Mouse (Mus musculus) erythroid progenitor cell, adult 5-6 weeks (primary cell): ENCODE results near the gene Camta1. TPM values are rescaled to one million over a fixed set of nuclear protein-coding genes. Genes with fewer than 3 reads are reported as not detected.
A peak's percentile ranks its signal among the peaks of the same experiment; 100 is the strongest.

Experiments used
- ATAC-seq: replicated peaks from 2 replicates; pipeline ENCODE4 v1.8.0; 2016; ENCODE audit warnings: moderate number of reproducible peaks, mild to moderate bottlenecking, moderate TSS enrichment, inconsistent platforms; ENCODE audit not compliant: poor library complexity, low FRiP score, severe bottlenecking
- total RNA-seq, 2 experiments: library from RNA; stranded (forward) in 1 of 2; stranded (reverse) in 1 of 2; fragments of 150-400 nt in 1 of 2; fragments of 186-747, 209-891 nt in 1 of 2; gene quantifications; 2 replicates each; pipeline versions ENCODE4 v1.2.3 to v1.2.4; 2015 to 2017; ENCODE audit warnings: low replicate concordance in 2 of 2

Camta1 gene
- total RNA-seq, 2 experiments from 2014 or later: 13.5 to 67.5 TPM

DNA sequence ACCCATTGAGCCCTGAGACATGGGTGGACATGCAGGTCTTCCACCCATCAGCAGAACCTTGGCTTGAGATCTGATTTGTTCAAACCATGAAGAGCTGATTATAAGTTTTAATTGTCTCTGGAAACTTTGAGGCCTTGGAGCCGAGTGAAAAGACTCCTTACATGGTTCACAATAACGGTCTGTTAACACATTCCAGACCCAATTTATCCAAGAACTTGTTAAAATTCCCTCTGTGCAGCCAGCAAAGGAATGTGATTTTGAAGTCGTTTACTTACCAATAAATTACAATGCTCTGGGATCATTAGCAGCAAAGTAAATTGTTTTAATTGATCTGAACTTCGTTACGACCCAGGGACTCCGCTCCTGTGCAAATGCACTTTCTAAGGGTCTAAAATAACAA, 658.8 kb downstream of the Camta1 start:
- no peak for ATAC-seq

DNA sequence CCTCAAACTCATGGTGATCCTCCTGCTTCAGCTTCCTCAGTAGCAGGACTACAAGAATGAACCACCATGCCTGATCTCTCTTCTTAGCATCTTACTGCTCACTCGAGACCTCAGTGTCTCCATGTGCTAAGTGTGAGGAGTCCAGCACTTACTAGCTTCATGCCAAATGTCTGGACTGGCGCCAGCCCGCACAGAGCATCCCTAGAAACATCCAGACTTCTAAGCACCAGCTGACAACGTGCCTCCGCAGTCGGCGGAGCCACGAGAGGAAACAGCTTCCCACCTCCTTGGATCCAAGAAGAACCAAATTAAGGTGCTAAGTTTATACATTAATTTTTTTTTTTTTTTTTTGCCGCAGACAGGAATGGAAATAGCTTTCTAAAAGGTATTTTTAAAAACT, 661.4 kb downstream of the Camta1 start:
- no peak for ATAC-seq

DNA sequence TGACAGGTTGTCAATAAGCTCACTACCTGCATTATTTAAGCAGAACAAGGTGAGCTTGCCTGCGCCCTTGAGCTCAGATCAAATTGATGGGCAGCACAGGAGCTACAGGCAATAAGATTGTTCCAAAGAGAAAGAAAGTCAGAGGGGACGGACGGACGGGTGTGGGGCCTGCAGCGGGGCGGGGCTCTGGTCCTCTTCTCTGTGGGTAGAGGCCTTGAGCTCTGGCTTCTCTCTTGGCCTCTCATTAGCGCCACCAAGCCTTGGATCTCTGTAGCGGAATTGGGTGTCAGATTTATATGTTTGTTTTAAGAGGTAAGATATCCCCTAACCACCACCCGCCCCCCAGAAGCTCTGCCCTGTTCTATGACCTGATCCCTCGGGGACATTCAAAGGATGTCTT, 666.5 kb downstream of the Camta1 start:
- no peak for ATAC-seq

DNA sequence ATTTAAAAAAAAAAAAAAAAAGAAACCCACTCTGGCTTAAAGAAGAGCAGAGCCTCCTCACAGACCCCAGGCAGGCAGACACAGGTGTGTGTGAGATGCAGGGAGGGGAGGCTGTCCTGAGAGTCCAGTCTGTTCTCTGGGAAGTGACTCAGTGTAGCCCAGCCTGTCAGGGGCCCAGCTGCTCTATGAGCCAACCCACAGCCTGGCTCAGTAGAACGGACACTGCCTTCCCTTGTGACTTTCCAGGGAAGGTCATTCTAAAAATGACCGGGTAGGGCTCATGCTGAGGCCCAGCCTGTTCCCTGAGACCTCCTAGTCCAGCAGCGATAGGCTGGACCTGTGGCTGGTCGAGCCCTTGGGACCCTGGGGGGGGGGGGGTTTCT, 667.0 kb downstream of the Camta1 start:
- ATAC-seq: no peak

DNA sequence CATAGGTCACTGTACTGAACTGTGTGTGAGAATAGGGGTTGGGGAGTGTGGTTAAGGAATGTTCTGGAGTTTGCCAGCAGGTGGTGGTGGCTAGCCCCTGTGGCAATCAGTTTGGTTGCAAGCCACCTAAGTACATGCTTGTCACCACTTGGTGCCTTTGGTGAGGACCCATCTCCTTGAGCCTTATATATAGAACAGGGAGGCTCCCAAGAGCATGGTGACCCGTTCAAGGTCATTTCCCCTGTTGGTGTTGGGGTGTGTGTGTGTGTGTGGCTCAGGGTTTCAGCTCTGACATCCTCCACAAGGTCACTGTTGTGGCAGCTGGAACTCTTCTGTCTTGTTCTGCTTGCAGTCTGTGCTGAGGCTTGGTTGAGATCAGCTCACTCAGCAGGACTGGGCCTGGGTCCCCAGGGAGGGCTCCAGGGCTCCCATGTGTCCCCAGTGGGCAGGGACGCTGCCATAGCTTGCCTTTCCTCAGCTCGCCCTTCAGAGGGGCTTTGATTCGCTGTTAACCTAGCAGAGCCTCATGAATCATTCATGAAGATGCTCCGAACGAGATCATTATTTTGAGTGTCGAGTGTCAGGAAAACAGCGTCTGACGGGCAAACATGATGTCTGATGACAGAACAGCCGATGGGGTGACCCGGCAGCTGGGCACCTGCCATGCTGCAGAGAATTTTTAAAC, 667.5 kb downstream of the Camta1 start:
- no peak for ATAC-seq

DNA sequence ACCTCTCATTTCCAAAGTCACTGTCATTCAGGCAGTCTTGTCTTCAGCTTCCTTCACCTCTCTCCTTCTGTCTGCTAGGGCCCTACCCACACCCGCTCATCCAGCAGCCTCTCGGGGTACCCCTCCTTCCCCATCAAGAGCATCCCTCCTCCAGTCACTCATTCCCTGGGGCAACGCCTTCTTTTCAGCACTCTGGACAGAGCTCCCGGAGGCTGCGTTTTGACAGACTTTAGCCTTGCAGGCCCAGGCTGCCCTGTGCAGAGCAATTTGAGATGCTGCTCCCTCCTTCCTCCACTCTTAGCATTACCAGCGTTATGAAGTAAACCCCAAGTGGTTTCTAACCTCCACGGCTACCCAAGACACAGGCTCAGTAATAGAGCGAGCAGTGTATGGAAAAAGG, 675.2 kb downstream of the Camta1 start:
- no peak for ATAC-seq

DNA sequence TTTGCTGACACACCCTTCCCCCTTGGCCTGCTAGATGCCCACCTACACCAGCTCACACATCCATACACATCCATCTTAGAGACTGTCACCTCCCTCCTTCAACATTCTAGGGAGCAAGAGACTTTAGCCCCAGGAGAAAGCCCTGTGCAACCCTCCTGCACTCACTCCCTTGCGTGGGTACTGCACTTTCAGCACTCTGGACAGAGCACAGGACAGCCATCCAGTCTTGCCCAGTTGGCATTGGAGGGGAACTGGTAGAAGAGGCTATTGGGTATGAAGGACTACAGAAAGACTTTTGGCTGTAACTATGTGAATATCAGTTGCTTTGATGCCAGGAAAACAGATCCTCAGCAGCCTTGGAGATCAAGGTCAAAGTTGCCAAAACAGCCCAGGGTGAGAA, 675.9 kb downstream of the Camta1 start:
- ATAC-seq: no peak

DNA sequence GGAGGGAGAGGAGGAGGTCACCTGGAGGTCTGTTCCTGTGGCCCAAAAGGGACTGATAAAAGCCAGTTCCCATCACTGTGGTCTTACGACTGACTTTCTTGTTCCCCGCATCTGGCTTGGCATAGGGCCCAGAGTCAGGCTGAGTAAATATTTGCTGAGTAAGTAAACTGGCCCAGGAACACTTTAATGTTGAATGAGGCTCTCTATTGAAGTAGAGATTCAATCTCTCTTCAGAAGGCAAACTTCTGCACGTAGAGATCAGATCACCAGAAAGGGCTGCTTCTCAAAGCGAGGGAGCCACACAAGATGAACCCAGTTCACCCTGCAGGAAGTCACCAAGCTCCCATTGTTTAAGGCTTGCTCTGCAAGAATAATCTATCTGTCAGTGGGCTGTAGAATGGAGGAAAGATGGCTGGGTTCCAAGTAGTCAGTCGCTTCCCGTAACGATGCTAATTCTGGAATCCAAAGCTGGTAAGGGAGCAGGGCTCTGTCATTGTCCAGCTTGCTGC, 681.2 kb downstream of the Camta1 start:
- no peak for ATAC-seq

DNA sequence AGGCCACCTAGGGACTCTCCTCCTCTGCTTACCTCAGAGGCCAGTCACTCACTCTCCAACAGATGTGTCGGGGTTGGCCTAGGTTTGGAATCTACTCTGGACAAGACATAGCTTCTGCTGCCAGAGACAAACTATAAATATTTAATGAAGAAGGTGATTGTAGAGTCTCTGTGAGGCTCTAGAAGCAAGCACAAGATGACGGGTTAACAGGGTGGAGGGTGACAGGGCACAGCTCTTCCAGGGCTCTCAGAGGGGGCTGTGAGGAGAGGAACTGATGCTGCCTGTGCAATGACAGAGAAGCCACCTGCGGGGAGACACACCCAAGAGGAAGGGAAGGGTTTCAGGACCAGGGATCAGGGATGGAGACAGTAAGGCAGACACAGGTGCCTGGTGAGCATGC, 682.0 kb downstream of the Camta1 start:
- no peak for ATAC-seq

DNA sequence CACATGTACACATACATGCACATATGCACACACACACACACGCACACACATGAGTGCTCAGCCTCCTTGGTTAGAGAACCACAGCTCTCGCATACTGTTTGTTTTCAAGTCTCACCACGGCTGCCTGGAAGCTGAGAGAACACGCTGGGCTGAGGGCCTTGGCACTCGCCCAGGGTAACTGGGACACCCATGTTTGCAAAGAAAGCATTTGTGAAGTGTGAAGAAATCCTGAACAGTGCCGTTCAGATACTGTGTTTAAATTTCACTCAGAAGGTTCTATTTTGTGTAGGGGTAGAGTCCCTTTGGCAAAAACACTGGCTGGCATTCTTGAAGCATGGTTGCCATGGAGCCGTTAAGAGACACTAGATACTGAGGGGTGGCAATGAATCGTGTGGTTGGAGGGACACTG, 682.7 kb downstream of the Camta1 start:
- ATAC-seq: no peak

DNA sequence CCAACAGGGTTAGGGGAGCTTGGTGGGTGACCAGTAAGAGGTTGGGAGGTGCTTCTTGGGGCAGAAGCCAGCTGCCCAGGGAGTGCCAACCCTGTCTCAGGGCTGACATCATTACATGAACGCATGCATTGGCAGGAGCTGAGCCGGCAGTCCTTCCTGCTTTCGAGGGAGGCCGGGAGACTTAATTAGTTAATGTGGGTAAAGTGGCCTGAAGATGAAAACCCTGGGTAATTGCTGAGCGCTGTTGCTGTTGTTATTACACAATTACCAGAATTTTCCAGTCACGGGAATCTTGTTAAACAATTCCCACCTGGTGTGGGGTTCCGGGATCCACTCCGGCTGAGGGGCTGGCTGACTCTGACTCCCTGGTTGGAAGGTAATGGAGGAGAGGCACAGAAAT, 689.1 kb downstream of the Camta1 start:
- no peak for ATAC-seq

DNA sequence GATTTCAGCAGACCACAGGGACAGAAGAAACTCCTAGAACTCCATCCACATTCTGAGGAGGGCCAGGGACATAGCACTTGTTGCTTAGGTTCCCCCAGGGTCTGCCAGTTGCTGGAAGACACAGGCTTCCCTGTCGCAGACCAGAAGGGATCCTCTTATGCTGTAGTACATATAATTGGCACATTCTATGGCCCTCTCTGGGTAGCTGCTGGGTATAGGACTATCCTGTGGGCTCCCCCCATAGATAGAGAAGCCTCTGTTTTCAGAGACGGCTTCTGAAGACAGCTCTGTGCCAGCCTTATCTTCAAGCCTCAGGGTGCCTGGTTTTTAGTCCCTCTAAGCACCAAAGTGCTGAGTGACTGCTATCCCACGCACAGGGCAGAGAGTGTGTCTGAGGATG, 690.6 kb downstream of the Camta1 start:
- ATAC-seq: no peak

DNA sequence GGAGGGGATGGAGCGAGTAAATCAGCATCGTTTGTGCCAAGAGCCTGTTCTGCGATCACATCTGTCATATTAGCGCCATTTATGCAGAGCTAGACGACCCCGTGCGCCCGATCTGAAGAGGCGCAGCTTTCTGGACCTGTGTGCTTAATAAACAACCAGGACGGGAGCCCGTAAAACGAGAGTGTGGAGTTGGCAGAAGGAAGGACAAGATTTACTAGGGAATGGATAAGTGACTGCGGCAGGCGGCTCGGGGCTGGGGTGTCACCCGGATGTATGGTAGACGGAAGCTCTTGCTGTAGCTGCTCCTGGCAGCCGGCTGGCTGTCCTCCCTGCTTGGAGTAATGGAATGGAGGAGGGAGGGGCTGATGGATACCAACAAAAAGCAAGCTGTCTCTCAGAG, 691.0 kb downstream of the Camta1 start:
- ATAC-seq: no peak

DNA sequence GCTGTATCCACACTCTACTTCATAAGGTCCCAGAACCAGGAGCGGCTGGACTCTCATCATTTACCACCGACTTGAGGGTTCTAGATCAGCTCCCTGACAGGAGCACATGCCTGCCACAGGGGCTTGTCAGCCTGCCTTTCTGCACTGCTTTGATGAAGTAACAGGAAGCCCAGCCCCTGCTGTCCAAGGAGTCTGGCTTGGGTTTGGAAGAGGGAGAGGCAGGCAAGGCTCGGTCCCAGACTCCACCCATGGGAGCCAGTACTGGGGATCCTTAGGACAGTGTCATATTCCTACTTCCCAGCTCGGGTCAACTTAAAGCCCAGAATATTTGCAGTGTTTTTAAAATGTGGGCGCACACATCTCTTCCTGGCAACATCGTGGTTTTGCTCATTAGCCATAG, 694.7 kb downstream of the Camta1 start:
- no peak for ATAC-seq

DNA sequence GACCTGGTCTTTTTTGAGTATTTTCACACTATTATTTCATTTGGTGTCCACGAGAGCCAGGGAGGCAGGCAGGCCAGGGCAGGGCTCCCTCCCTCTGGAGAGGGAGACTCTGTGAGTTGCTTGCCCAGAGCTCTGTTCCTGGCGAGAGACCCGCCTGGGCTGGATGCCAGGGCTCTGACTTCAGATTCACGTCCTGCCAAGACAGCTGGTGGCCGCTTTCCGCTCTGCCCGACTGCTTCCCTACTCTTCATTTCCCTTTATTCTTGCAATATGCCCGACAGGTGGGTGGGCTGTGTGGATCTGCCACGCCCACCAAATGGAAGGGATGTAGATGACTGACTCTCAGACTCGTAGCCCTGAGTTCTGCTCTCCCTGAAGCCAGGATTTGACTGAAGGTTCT, 696.1 kb downstream of the Camta1 start:
- no peak for ATAC-seq

DNA sequence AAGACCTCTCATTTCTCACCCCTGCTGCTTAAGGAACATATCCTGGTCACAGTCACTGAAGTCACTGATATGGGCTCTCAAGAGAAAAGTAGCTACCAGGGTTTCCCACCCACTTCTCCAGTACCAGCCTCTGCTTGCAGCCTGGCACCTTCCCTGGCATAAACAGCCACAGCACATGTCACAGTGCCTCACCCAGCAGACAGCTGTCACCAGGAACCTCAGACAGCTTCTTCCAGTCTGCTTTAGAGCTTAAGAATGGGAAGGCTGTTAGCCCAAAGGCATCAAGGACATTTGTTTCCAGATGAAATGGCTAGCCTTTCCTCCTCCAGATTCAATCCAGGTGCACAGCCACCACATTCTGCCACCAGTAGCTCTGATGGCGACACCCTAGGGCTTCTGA, 697.4 kb downstream of the Camta1 start:
- ATAC-seq: no peak

DNA sequence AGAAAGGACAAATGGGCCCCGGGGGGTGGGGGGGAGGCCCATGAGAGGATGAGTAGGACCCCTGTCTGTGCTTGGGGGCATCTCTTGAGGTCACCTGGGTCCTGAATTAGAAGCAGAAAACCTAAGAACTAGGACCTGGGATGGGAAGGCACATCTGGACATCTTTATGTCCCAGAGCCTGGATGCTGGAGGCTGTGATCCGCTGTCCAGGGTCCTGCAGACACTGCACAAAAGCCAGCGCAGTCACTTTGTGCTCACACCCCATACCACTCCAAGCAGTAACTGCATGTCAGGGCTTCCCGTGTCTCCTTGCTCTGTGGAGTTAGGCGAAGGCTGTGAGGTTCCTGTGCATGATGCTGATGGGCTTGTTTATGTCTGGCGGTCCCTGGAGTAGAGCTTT, 699.8 kb downstream of the Camta1 start:
- ATAC-seq: no peak

DNA sequence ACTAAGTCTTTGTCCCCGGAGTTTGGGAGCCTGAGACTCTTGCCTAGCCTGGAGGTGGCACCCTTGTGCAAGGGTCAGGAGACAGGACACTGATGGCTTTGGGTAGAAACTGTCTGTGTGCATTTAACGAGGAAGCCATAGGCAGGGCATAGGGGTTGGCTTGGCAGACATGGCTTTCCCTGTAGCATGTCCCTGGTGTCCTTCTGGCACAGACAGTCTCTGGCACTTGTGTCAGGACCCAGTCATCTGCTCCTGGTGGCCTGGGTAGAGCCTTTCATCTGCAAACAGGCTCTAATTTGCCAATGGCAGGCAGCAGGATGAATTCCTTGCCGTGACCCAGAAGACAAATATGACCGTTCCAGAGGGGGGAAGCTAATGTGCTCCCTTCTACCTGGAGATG, 700.7 kb downstream of the Camta1 start:
- no peak for ATAC-seq

DNA sequence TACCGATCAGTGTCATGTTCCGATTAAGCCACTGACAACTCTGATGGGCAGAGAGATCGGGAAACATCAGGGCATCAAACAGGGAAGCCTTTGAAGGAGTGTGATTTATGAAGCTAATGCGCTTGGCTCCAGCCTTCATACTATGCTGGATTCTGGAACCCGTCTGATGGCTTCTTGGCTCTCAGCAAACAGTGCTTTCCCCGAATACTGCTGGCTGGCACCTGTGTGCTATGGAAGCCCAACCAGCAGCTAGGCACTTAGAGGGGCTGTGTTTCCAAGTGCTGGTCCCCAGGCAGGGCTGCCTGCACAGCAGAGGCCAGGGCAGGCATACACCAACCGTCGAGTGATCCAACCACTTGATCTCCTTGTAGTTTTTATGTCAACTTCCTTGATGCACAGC, 701.2 kb downstream of the Camta1 start:
- no peak for ATAC-seq

DNA sequence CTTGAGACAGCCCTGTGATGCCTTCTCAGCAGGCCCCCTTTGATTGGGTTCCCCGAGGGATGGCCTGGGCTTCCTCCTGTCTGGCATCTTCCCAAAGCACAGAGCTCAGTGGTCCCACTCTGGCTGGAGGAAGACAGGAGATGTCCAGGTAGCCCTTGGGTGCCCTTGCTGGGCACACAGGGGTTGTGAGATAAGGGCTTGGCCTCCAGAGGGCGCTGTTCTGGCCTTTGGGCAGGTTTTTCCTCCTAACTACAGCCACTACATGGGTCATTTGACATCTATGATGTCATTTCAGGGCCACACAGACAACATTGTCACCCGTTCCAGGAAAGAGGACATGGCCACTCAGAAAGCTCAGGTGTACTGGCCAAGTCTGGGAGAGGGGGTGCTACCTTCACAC, 703.4 kb downstream of the Camta1 start:
- ATAC-seq: no peak

DNA sequence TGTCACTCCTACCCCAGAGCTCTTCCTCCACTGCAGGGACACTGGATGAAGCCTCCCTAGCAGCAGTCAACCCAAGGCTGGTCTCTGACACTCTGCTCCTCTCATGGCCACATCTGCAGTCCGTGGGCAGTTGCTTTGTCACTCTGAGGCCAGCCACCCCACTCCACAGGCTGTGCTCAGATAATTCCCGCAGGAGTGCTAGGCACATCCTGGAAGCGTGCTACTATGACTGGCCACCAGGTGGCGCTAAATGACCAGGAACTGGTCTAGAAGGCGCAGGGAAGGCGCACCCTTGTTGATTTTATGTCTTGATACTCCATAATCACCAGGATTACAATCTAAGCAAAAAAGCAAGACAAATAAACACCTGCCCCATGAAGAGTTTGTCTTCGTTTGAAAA, 704.8 kb downstream of the Camta1 start:
- ATAC-seq: peak; percentile 56; the same call in 1 of the 2 replicates

DNA sequence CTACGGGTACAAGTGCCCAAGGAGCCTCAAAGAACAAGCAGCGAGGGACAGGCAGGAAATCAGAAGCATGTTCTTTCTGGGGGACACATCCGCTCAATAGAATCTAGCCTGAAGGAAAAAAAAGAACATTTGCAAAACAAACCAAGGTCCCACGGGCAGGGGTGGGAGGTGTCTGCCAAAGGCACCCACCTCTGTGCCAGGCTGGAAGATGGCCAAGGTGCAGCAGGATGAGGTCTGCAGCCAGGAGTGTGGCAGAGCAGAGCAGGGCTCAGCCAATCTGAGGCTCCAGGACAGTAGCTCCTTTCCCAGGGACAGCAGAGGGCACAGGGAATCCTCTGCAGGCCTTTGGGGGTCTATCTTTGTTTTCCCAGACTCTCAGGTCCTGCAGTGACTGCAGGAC, 706.1 kb downstream of the Camta1 start:
- no peak for ATAC-seq
